Mouse (Mus musculus) mouse embryonic stem cell (cell line): ENCODE measurements around the gene Tmem39b.
"Not testable (repeated sequence)": the region's sequence is repeated elsewhere in the genome, so short reads cannot be mapped to it uniquely, and the experiment has no call there.

Source experiments
- in situ Hi-C, 2 experiments: fragments of 300-500 bp; cut with MboI; formaldehyde crosslinking; loops; 1 replicate in 1 of 2; 3 replicates in 1 of 2; pipeline ENCODE4 v1.14.3; 2019 to 2020; ENCODE audit warnings: low sequenced_read_pairs in 2 of 2, low pct_unique_long_range_greater_than_20kb in 1 of 2, mixed read lengths in 1 of 2; ENCODE audit not compliant: unreplicated experiment in 1 of 2

Gene Tmem39b

DNA sequence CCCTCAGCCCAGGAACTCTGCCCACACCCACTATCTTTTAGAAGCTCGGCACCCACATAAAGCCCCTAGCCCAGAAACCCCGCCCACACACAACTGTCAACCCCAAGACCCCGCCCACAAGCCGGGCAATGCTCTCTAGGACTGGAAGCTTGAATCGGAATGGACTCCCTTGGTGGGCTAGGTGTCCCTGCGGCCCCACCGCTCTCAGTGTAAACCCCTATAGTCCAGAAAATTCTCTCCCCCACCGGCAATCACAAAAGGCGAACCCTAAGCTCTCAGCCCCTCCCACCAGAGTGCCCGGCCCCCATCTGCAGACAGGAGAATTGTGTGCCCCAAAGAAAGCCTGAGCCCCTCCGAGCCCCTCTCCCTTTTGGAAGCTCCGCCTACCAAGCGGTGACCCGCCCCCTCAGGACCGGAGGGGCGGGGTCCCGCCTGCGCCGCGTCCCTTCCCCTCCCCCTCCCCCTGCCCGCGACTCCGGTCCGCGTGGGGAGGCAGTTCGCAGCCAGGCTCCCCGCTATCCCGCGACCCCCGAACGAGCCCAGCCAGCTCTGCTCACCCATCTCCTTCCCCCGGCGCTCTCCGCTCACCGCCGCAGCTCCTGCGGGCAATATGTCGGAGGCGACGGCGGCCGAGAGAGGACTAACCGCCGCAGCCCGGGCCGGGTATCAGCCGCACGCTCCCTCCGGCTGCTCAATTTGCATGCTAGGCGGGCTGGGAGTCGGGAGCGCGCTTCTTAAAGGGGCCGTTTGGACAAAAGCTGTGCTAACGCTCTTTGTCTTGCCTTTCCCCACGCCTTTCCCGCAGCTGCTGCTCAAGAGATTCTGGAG lies at the start of gene Tmem39b:
Gene Tmem39b (minus strand): TSS at position 681 of the 828 bp plus-strand sequence.
- in situ Hi-C loops = no loop called here

DNA sequence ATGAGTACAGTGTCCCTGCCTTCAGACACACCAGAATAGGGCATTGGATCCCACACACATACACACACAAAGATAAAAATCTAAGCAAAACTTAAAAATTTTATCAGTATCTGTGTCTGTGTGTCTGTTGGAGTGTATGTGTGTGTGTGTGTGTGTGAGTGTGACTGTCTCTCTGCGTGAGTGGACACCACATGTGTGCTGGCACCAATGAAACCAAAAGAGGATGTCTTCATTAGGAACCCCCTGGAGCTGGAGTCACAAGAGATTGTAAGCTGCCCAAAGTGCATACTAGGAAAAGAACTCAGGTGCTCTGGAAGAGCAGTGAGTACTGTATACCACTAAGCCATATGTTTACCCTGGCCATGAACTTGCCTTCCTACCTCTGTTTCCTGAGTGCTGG lies 49.5 kb upstream of the Tmem39b start:
- in situ Hi-C loops = no loop called here

DNA sequence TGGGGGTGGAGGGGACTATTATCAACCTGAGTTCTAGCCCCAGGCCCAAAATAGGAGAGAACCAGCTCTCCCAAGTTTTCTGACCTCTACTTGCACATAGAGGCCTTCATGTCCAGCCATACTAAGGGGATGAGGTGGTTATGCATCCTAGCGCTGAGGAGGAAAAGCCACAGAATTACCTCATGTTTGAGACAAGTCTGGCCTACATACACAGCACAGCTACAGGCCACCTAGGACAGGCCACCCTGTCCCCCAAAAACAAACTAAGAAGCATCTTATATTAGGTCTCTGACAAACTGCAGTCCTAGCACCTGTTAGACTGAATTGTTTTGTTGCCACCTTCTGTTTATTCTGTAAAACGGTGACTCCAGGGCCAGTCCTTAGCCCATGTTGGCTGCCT lies 46.9 kb upstream of the Tmem39b start:
- in situ Hi-C loops = no loop called here

DNA sequence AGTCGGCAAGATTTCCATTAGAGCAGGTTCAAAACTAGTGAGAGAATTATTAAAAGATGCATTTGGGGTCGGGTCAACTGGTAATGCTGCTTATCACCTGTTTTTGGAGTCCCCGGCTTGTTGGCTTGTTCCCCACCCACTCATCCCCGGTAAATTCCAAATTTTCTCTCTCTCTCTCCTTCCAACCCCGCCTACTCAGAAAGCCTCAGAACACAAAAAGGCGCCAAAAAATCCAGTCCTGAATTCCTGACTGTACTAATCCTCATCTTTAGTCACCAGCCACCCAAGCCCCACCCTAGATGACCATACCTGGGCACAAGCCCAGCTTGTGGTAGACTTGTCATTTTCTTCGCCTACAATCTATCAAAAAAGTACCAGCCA lies 46.4 kb upstream of the Tmem39b start:
- in situ Hi-C loops = no loop called here

DNA sequence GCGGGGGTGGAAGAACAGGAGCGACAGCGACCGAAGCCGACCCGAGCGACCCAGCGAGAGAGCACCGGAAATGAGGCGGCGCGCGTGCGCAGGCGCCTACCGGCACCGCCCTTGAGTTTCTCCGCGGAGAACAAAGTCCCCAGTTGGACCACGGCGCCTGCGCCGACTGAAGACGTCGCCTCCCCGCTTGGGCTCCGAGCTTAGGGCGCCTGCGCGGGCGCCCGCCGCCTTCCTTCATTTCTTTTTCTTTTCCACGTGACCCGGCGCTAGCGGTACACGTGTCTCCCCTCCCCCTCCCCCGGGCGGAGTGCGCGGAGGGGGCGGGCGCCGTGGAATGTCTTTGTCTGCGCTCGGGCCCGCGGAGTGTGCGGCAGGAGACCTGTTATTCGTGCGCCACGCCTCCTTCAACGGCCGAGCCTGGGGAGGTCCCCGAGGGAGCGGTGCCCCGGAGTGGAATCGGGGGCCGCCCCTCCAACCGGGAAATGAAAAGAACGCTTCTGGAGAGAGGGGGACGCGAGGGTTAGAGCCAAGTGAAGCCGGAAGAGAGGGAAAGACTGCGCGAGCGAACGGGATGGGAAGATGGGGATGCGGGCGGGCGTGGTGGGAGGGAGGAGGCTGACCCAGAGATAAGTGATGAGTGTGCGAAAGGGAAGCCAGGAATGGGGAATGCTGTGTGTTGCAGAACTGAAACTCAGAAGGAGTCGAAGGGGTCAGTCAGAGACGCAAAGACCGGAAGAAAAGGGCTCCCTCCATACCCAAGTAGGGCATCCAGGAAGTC lies 45.8 kb upstream of the Tmem39b start, which contains the start of gene Khdrbs1:
Gene Khdrbs1 (minus strand): TSS at position 72 of the 778 bp plus-strand sequence.
- in situ Hi-C loops = no loop called here

DNA sequence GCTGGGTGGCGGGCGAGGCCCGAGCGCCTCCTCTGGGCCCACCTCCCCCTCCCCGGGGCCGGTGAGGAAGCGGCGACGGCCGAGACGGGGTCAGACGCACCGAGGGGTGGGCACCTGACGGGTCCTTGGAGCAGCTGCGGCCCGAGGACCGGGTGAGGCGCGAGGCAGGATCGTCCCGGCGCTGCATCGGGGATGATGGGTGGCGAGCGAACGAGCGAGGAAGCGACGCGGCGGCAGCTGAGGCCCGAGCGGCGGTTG lies 45.3 kb upstream of the Tmem39b start:
- in situ Hi-C loops = no loop called here

DNA sequence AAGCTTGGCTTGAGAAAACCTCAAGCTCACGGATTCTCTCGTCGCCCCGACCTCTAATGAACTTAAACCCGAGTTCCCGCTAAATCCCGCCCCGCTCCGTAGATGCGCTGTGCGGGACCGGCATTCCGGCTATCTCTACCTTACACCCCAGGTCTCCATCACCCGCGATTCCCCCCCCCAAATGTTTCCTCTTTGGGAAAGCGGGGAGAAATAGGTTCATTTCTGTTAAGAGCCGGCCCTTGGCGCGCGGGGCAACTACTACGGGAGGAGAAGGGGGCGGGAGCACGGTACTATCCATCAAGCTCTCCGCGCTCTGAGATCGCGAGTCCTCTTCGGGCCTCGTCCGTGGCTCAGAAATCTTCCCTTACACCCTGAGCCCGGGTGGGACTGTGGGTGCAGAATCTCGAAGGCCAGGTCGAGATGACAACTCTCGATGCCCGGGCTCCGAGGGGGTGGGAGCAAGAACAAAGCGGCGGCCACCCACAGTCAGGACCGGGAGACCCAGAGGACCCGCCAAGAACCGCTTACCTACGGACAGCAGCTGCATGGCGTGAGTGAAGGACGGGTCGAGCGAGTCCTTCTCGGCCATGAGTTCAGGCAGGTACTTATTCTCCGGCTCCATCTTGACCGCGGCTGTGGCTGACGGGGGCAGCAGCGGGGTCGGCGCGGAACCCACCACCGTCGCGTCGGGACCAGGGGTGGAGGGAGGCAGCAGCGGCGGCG lies 44.8 kb upstream of the Tmem39b start:
- in situ Hi-C loops = no loop called here

DNA sequence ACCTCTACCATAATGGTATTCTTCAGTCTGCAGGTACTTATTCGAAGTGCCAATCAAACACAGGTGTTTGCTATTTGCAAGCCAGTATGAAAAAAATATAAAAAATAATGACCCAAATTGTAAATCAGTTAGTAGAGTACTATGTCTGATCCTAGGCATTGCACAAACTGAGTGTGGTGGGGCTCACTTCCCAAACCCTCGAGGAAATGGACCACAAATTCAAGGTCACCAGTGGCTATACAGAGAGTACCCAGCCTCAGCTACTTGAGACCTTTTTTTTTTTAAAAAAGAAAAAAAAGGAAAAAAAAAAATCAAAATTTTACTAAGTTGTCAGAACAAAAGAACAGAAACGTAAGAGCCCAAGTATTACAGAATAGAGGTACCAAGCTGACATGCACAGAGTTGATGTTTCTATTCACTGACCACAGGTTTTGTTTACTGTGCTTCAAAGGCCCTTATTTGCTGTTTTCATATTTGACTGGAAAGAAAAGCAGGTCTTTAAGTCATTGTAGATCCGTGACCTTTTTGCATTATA lies 42.5 kb upstream of the Tmem39b start:
- in situ Hi-C loops = no loop called here

DNA sequence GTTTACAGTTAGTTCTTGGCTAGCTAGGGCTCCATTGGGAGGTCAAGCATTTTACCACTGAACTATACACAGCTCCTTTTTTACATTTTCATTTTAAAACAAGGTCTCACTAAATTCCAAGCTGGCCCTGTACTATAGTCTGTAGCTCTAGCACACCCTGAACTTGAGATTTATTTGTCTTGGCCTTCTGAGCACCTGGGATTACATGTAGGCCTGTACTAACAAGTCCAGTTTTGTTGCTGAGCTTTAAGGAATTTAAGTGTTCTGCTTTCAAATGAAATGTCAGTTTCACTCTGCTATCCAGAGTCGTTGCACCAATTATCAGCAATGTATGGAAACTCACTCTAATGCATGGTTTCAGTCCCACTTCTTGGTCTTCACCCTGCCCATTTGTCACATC lies 39.5 kb upstream of the Tmem39b start:
- in situ Hi-C loops = no loop called here

DNA sequence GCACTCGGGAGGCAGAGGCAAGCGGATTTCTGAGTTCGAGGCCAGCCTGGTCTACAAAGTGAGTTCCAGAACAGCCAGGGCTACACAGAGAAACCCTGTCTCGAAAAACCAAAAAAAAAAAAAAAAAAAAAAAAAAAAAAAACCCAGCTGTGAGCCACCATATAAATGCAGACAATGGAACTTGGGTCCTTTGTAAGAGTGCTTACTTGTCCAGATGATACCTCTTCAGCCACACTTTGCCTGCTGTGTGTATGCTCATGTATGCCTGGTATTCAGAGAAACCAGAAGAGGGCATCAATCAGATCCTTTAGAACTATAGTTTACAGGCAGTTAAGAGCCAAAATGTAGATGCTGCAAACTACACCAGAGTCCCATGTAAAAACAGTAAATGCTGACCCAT lies 38.8 kb upstream of the Tmem39b start:
- in situ Hi-C loops = not testable (repeated sequence)

DNA sequence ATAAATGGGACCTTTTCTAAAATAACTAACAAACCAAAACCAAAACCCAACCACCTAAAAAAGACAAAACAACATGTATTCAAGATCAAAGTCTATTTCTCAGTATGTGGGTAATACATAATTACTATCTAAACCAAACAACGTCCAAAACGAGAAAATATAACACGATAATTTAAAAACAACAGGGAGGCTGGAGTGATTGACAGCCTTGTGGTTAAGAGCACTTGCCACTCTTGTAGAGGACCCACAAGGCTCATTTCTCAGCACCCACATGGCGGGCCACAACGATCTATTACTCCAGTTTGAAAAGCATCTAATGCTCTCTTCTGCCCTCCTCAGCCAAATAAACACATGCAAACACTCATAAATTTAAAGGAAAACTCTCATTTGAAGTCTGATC lies 34.8 kb upstream of the Tmem39b start:
- in situ Hi-C loops = no loop called here

DNA sequence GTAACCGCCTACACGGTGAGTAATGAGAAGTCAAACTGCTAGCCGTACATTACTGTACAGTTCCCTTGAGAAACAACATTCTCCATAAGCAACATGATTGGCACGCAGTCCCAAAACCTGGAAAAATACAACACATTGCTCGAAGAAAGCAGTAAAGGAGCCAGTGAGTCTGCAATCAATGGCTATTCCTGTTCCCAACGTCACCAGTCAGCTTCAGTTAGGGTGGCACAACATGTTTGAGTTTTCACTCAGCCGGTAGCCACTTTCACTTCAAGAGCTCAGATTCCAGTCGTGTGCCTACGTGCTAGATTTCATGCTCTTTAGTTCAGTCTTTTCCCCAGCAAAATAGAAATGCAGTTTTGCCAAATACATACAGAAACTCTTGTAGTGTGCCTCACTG lies 19.7 kb upstream of the Tmem39b start:
- in situ Hi-C loops = no loop called here

DNA sequence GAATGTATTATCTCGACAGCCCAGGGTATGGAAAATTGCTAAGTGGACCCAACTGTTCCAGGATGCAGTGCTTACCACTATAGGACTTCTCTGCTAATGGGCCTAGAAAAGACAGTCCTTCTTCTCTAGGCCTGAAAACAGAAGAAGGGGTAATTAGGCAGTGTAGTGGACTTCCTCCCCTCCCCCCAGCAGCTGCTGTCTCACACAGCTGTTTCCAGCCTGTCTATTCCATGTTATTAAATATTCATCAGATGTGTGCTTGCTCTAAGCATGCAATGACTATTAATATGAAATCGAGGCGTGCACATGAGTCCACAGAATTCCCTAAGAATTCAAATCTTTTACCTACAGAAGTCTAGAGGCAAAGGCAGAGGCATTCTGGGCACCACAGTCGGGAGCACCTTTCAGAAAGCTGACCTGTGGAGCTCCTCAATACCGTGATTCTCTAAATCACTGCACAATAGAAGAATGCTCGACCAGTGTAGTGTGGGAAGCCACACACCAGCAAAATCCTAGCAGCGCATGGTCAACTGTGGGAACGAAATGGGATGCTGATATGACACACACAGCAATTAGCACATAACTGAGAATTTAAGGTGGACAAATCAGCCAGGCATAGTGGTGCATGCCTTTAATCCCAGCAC lies 13.0 kb upstream of the Tmem39b start:
- in situ Hi-C loops = no loop called here

DNA sequence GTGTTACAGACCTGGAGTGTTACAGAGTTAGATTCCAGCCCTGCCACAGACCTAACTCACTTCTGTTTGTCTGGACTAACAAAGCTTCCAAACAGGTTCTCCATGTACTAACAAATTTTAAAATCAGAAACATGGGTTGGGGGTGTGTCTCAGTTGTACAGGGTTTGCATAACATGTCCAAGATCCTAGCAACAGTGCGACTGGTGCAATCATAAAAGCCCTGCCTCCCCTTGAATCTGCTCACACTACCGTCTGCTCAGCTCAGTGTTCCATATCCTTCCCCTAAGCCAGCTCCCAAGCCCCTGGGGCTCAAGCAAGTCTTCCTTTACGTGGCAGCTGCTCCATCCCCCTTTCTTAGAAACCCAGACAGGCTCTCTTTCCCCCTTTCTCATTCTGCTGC lies 10.1 kb upstream of the Tmem39b start:
- in situ Hi-C loops = no loop called here

DNA sequence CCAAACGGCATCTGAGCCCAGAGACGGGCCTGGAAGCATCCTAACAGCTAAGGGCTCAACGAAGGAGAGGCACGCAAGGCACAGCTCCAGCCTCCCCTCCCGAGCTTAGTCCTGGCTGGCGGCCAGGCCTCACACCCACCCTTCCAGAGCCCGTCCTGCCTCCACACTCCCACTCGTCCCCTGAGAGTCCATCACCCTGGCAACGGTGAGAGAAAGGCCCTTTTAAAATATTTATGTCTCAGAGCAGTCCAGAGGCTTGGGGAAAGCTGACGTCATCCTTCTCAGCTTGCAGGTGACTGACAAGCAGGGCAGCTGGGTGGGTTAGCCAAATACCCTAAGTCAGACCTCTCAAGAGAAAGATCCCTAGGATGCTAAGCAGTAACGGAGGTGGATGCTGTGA lies 5.8 kb upstream of the Tmem39b start:
- in situ Hi-C loops = no loop called here

DNA sequence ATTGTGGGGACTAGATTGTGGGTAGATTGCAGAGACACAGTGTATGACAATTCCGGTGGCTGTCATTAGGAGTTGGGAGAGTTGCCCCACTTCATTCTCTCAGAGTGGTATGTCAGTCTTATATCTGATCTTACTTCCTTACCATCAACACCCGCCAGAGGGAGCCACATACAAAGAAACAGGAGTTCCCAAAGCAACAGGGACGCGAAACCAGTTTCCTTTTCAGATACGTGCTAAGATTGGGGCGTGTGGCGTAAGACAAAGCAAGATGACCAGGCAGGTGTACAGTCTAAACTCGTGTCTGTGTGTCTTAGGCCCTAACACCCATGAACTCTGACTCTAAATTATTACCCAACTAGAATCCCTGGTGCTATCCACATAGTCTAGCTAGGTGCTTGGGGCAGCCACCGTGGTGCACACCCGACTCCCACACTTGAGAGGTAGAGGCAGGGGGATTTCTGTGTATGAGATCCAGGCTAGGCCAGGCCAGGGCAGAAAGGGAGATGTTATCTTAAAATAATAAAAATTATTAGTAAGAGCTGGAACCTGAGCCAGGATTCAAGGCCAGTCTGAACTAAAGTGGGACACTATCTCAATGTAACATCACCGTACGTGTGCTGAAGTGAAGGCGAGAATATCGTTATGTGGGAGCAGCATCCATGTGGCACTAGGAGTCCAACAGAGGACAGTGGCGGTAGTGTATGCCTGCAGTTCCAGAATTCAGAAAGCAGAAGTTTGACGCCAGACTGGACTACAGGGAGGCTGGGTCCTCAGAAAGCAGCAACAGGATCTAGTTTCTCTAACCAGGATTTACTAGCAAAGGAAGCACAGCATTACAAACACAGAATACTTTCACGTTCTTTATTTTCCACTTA lies 5.1 kb upstream of the Tmem39b start:
- in situ Hi-C loops = no loop called here

DNA sequence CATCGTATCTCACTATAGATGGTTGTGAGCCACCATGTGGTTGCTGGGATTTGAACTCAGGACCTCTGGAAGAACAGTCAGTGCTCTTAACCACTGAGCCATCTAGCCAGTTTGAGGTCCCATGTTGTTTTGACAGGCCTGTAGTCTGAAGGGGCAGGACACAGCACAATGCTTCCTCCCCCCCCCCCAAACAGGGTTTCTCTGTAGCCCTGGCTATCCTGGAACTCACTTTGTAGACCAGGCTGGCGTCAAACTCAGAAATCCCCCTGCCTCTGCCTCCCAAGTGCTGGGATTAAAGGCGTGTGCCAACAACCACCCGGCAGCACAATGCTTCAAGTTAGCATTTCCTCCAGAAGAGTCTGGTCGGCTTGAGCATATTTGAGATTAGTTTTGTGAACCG lies 4.0 kb upstream of the Tmem39b start:
- in situ Hi-C loops = not testable (repeated sequence)

DNA sequence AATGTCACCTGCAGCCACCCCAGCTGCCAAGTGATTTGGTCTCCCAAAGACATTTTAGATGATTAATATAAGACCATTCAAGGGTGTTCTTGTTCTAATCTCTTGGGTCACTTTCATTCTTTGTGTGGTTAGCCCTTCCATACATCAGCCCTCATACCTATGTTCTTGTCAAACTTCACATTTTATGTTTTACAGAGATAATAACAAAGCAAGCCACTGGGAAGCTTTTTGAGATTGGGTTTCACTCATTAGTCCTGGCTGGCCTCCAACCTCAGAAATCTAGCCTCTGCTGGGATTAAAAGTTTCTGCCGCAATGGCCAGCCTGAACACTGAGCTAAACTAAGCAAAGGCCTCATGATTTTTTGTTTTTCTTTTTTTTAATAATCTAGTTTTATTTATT lies 3.6 kb upstream of the Tmem39b start:
- in situ Hi-C loops = no loop called here
